Mouse (Mus musculus): ENCODE results near the gene Itpripl2. TPM values are rescaled to one million over a fixed set of nuclear protein-coding genes. Genes with fewer than 3 reads are reported as not detected.
A peak's percentile ranks its signal among the peaks of the same experiment; 100 is the strongest.

Itpripl2 gene
- polyA plus RNA-seq (2017; shearing (Covaris generic)), result under 1 TPM; 0.25 to 0.32 TPM

- ATAC-seq, result peak; percentile 84
Observed at GRCm38 (mm10) chr7:118491431-118492147, at the start of gene Itpripl2. TSS of gene Itpripl2 (minus strand) at chr7:118491975.

- no peak for ATAC-seq
Observed at GRCm38 (mm10) chr7:118535076-118535475, 43.3 kb upstream of the Itpripl2 start.

GRCm38 (mm10) chr7:118534326-118534725 lies 42.6 kb upstream of the Itpripl2 start:
- no peak for ATAC-seq

GRCm38 (mm10) chr7:118533178-118533578 lies 41.4 kb upstream of the Itpripl2 start, which contains the start of gene Coq7:
TSS of gene Coq7 (minus strand) at chr7:118533356.
- peak; percentile 95 for ATAC-seq

GRCm38 (mm10) chr7:118532519-118533177 lies 40.9 kb upstream of the Itpripl2 start:
- ATAC-seq, result peak; percentile 87

GRCm38 (mm10) chr7:118526967-118527366 lies 35.2 kb upstream of the Itpripl2 start:
- ATAC-seq, result no peak

GRCm38 (mm10) chr7:118522077-118522476 lies 30.3 kb upstream of the Itpripl2 start:
- no peak for ATAC-seq

- no peak for ATAC-seq
Observed at GRCm38 (mm10) chr7:118519661-118520060, 27.9 kb upstream of the Itpripl2 start.

GRCm38 (mm10) chr7:118518687-118519086 lies 26.9 kb upstream of the Itpripl2 start:
- ATAC-seq, result peak; percentile 69

- no peak for ATAC-seq
Observed at GRCm38 (mm10) chr7:118517819-118518218, 26.0 kb upstream of the Itpripl2 start.

GRCm38 (mm10) chr7:118508556-118508955 lies 16.8 kb upstream of the Itpripl2 start:
- no peak for ATAC-seq

GRCm38 (mm10) chr7:118503844-118504243 lies 12.1 kb upstream of the Itpripl2 start:
- no peak for ATAC-seq

GRCm38 (mm10) chr7:118502333-118502732 lies 10.6 kb upstream of the Itpripl2 start:
- ATAC-seq, result no peak

GRCm38 (mm10) chr7:118499784-118500435 lies 8.1 kb upstream of the Itpripl2 start:
- ATAC-seq, result no peak

- no peak for ATAC-seq
Observed at GRCm38 (mm10) chr7:118498984-118499783, 7.4 kb upstream of the Itpripl2 start.

- no peak for ATAC-seq
Observed at GRCm38 (mm10) chr7:118494892-118495579, 3.3 kb upstream of the Itpripl2 start.

GRCm38 (mm10) chr7:118493892-118494291 lies 2.1 kb upstream of the Itpripl2 start:
- ATAC-seq, result no peak

GRCm38 (mm10) chr7:118490666-118491430 lies 927 bp downstream of the Itpripl2 start:
- ATAC-seq, result peak; percentile 7

- no peak for ATAC-seq
Observed at GRCm38 (mm10) chr7:118489706-118490665, 1.8 kb downstream of the Itpripl2 start.

Data from activated CD4-positive, CD25-positive, alpha-beta regulatory T cell, adult 4 months (primary cell).